Mouse (Mus musculus): Measurements from ENCODE around the gene Mfsd14a.

Mfsd14a gene

GRCm38 (mm10) chr3:116601781-116602180 lies 60.7 kb downstream of the Mfsd14a start:
- DNase-seq (ENCODE audit: low spot score in 2 of 2), result no peak

GRCm38 (mm10) chr3:116601005-116601404 lies 61.5 kb downstream of the Mfsd14a start:
- no peak for DNase-seq (ENCODE audit: low spot score in 2 of 2)

- DNase-seq (ENCODE audit: low spot score in 2 of 2), result no peak
These were observed 62.8 kb downstream of the Mfsd14a start for GRCm38 (mm10) chr3:116599705-116600104.

GRCm38 (mm10) chr3:116595603-116595991 lies 66.9 kb downstream of the Mfsd14a start:
- DNase-seq (ENCODE audit: low spot score in 2 of 2), result no peak

GRCm38 (mm10) chr3:116594728-116595602 lies 67.5 kb downstream of the Mfsd14a start, which contains the start of gene Sass6:
Gene Sass6 (plus strand): TSS chr3:116594982.
- DNase-seq (ENCODE audit: low spot score in 2 of 2), result peak; percentile 95 to 99

GRCm38 (mm10) chr3:116594076-116594727 lies 68.3 kb downstream of the Mfsd14a start:
- DNase-seq (ENCODE audit: low spot score in 2 of 2), result peak in 1 of 2 experiments; percentile 62

GRCm38 (mm10) chr3:116582201-116582600 lies 80.3 kb downstream of the Mfsd14a start:
- DNase-seq (ENCODE audit: low spot score in 2 of 2), result no peak

Measured in urinary bladder, postnatal 4 days (tissue).